Mouse (Mus musculus) lung, postnatal 25 days (tissue): ENCODE data around the gene Dchs1.
"Not testable (repeated sequence)": the region's sequence is repeated elsewhere in the genome, so short reads cannot be mapped to it uniquely, and the experiment has no call there.

Experiments
- DNase-seq: peaks from one replicate; pipeline ENCODE4 v3.0.0; 2022; ENCODE audit warnings: low spot score

The Dchs1 gene

DNA sequence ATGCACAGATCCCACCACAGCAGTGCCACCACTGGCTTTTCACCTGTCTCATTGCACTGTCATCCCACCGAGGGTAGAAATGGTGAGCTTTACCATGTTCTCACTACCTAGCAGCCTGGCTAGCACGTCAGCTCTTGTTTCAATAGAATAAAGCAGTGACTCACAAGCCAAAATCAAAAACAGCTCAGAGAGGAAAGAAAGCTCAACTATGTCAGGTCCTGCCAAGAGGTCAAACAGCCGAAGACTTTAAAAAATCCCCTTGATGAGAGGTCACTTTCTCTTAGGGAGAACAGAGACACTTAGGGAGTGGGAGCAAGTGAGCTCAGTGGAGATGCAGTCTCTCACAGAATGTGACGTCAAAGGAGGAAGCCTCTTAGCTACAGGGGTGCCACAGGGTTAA is 3.6 kb downstream of the Dchs1 start:
- no peak for DNase-seq

DNA sequence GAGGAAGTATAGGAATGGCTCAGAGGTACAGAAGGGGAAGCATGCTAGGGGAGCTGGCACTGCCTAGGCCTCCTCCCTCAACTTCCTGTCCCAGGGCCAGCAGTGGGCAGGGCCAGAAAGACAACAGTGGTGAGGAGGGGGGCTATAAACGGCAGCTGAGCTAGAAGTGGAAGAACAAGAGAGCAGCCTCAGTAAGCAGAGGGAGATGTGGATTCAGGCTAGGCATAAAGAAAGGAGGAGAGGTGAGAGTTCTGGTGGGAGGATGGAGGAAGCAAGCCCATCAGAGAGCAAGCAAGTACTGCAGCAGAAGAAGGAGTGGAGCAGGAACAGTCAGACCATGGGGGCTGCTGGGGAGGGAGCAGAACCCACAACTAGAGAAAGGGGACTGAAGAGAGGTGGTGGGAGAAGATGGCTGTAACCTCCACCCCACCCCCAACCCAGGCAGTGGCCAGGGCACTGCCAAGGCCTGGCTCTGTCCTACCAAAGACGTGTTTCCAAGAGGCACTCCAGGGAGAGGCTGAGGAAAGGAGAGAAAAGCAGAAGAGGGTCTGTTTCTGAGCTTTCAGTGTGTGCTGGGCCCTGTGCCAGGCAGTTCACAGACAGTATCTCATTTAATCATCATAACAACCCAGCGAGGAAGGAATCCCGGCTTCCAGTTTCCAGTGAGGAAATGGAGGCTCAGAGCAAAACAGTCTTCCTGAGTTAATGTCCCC is 8.7 kb downstream of the Dchs1 start:
- DNase-seq = peak; percentile 66

GRCm38 (mm10) chr7:105777797-105778552 is 9.5 kb downstream of the Dchs1 start:
- peak; percentile 27 for DNase-seq

GRCm38 (mm10) chr7:105777316-105777715 is 10.1 kb downstream of the Dchs1 start:
- DNase-seq = no peak

GRCm38 (mm10) chr7:105776026-105776425 is 11.4 kb downstream of the Dchs1 start:
- no peak for DNase-seq

DNA sequence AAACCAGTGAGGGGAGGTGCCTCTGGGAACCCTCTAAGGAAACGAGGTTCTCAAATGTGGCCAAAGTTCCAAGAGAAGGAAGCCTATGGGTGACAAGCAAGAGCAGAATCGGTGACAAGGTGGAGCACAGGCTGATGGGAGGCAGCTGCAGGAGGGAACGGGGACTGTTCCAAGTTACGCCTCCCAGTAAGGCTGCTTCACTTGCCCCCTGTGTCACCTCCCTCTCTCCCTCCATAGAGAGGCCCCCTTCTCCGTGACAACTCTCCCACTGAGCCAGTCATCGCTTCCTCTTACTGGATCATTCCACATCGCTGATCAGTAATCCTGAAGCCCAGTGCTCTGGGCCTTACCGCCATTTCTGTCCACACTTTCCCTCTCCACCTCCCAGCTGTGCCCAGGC is 12.8 kb downstream of the Dchs1 start:
- no peak for DNase-seq

GRCm38 (mm10) chr7:105773041-105773440 is 14.4 kb downstream of the Dchs1 start:
- DNase-seq = no peak

GRCm38 (mm10) chr7:105772331-105772730 is 15.1 kb downstream of the Dchs1 start:
- DNase-seq = no peak

GRCm38 (mm10) chr7:105769959-105770358 is 17.5 kb downstream of the Dchs1 start:
- no peak for DNase-seq

- DNase-seq = no peak
Measured at GRCm38 (mm10) chr7:105767729-105768165, 19.7 kb downstream of the Dchs1 start.

GRCm38 (mm10) chr7:105764331-105764730 is 23.1 kb downstream of the Dchs1 start:
- no peak for DNase-seq

- no peak for DNase-seq
Measured at GRCm38 (mm10) chr7:105762517-105763270, 24.8 kb downstream of the Dchs1 start.

DNA sequence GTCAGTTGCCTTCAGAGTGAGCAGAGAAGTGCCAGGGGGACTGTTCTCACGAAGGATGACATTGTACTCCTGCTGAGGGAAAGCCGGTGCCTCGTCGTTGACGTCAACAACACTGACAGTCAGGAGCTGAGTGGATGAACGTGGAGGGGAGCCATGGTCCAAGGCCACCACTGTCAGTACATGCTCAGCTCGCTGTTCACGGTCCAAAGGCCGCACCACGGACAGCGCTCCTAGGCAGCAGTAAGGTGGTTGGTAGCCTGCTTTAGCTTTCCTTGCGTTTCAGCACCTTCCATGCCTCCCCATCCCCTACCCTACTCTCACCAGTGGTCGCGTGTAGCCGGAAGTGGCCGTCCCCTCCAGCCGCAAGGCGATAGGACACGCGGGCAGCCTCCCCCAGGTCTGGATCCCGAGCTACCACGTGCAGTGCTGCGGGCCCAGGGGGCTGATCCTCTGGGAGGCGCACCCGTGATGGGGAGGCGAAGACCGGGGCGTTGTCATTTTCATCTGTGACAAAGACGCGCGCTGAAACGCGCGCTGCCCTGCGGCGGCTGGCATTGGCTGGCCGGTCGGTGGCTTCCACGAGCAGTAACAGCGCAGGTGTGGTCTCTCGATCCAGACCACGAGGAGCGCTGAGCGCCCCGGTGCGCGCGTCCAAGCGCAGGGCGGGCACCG is 25.5 kb downstream of the Dchs1 start:
- DNase-seq = no peak

DNA sequence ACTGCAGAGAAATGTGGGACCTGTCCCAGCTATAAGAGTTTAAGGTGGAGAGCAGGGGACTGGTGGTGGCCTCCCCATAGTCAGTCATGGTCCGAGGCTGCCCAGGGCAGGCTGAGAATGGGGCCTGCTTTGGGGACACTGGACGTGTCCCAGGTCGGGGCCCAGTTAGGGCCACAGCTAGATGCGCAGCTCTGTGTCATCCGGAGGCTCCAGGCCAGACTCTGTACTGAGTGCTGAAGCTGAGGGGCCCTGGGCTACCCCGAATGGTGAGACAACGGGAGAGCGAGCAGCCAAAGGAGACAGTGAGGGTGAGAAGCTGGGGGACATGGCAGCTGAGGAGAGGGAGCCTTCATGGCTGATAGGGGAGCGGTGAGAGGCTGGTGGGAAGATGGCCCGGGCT is 34.2 kb downstream of the Dchs1 start:
- DNase-seq = no peak

- no peak for DNase-seq
Measured at GRCm38 (mm10) chr7:105752716-105753115, 34.7 kb downstream of the Dchs1 start.

GRCm38 (mm10) chr7:105751491-105752433 is 35.7 kb downstream of the Dchs1 start, which contains the start of gene Tpp1:
Gene Tpp1, minus strand, starts transcription at chr7:105752235.
- peak; percentile 96 for DNase-seq

DNA sequence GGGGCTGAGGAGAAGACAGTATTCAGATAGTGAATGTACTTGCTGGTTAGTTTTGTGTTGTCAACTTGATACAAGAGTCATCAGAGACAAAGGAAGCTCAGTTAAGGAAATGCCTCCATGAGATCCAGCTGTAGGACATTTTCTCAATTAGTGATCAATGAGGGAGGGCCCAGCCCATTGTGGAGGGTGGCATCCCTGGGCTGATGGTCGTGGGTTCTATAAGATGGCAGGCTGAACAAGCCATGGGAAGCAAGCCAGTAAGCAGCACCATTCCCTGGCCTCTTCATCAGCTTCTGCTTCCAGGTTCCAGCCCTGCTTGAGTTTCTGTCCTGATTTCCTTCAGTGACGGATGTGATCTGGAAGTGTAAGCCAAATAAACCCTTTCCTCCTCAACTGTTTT is 39.7 kb downstream of the Dchs1 start:
- no peak for DNase-seq

- peak; percentile 92 for DNase-seq
Measured at GRCm38 (mm10) chr7:105743926-105744590, 43.4 kb downstream of the Dchs1 start, which contains the start of gene Taf10. Gene Taf10, minus strand, starts transcription at chr7:105744361.

- DNase-seq = not testable (repeated sequence)
Measured at GRCm38 (mm10) chr7:105743246-105743925, 44.1 kb downstream of the Dchs1 start.
